Mouse (Mus musculus): Measurements from ENCODE around the gene Majin.

Majin gene

DNA sequence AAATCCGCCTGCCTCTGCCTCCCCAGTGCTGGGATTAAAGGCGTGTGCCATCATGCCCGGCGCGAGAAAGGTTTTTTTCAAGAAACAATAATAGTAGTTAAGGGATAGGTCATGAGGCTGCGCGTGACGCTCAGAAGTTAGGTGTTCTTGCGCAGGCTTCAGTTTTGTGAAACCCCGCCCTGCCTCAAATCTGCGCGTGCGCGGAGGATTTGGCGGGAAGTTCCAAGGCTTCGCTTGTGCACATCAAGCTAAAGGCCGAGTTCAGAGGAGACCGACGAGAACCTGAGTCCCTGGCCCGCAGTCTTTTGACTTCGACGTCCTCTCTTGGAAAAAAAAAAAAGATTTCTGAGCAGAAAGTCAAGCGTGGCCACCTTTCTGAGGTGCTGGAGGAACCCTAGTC, at the start of gene Majin:
TSS of gene Majin (plus strand) at position 258 of the 400 bp plus-strand sequence.
- DNase-seq (ENCODE audit: low spot score): no peak

GRCm38 (mm10) chr19:6136397-6136796, 47.8 kb upstream of the Majin start:
- DNase-seq (ENCODE audit: low spot score): no peak

GRCm38 (mm10) chr19:6139701-6140100, 44.5 kb upstream of the Majin start:
- no peak for DNase-seq (ENCODE audit: low spot score)

GRCm38 (mm10) chr19:6140374-6140677, 43.9 kb upstream of the Majin start:
- no peak for DNase-seq (ENCODE audit: low spot score)

DNA sequence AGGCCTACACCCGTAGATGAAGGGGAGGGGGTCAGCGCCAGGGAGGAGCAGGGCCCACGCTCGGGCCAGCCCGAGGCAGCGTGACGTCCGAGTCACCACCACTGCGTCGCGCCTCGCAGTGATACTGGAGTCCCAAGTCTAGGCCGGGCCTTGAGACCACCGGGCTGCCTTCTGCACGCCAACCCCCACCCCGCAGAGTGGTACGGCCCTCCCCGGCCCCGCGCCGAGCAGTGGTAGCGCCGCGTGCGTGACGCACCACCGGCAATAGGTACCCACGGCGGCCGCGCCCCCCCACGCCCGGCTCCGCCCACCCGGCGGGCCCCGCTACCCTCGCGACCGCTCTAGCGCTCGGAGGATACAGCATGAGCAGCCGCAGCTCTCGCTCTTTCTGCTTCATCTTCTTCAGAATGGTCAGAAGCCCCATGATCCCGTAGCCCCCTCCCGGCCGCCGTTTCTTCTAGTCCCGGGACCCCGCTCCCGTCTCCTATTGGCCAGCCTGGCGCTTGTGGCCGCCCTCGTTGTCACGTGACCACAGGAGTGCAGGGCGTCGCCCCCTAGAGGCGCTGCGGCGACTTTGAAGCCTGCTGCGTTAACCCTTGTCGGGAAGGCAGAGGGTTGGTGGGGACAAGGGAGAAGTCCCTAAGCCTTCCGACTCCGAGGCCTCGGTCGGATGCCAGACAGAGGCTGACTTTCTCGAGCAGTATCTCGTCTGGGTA, 43.4 kb upstream of the Majin start, which contains the start of gene Batf2:
TSS of gene Batf2 (plus strand) at position 306 of the 716 bp plus-strand sequence.
- peak; percentile 89 for DNase-seq (ENCODE audit: low spot score)

DNA sequence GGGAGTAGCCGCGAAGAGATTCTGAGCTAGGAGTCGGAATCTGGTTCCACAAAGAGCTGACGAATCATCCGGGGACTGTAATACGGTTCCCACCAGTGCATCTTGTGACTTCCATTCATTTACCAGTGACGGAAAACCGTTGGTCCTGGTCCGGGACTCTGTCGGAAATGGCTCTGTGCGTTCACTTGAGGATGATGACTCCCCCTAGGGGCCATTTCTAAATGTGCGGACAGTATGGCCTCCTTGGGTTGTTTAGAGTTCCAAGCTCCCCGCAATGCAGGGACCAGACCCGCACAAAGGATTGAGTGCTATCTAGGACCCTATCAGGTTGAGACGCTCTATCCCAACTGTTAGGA, 42.8 kb upstream of the Majin start, which contains the start of gene Arl2:
TSS of gene Arl2 (minus strand) at position 155 of the 356 bp plus-strand sequence.
- peak; percentile 55 for DNase-seq (ENCODE audit: low spot score)

- DNase-seq (ENCODE audit: low spot score): no peak
Observed at GRCm38 (mm10) chr19:6144842-6145241, 39.3 kb upstream of the Majin start.

- no peak for DNase-seq (ENCODE audit: low spot score)
Observed at GRCm38 (mm10) chr19:6155174-6155573, 29.0 kb upstream of the Majin start.

GRCm38 (mm10) chr19:6156372-6156771, 27.8 kb upstream of the Majin start:
- no peak for DNase-seq (ENCODE audit: low spot score)

- DNase-seq (ENCODE audit: low spot score): no peak
Observed at GRCm38 (mm10) chr19:6157220-6157619, 27.0 kb upstream of the Majin start.

GRCm38 (mm10) chr19:6163872-6164547, 20.2 kb upstream of the Majin start:
- DNase-seq (ENCODE audit: low spot score): no peak

- DNase-seq (ENCODE audit: low spot score): no peak
Observed at GRCm38 (mm10) chr19:6166750-6167149, 17.4 kb upstream of the Majin start.

DNA sequence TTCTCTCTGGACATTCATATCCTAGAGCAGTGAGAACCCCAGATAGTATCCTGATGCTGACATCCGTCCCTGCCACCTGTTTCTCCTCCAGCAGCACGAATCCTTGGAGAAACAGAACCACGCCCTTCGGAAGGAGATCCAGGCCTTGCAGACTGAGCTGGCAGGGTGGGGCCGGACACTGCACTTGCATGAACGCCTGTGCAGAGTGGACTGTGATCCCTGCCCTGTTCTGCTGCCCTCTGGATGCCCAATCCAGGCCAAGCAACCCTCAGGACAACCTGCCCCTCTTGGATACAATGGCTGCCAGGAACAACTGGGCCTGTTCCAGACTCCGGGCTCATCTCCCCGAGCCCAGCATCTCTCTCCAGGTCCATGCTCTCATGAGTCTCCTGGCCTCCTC, 13.0 kb upstream of the Majin start:
- DNase-seq (ENCODE audit: low spot score): no peak

GRCm38 (mm10) chr19:6174771-6175170, 9.4 kb upstream of the Majin start:
- peak; percentile 53 for DNase-seq (ENCODE audit: low spot score)

- no peak for DNase-seq (ENCODE audit: low spot score)
Observed at GRCm38 (mm10) chr19:6178775-6179174, 5.4 kb upstream of the Majin start.

GRCm38 (mm10) chr19:6181629-6182028, 2.6 kb upstream of the Majin start:
- DNase-seq (ENCODE audit: low spot score): peak; percentile 34

- DNase-seq (ENCODE audit: low spot score): no peak
Observed at GRCm38 (mm10) chr19:6182534-6182933, 1.7 kb upstream of the Majin start.

GRCm38 (mm10) chr19:6204265-6204664, 20.1 kb downstream of the Majin start:
- no peak for DNase-seq (ENCODE audit: low spot score)

- no peak for DNase-seq (ENCODE audit: low spot score)
Observed at GRCm38 (mm10) chr19:6206716-6207115, 22.5 kb downstream of the Majin start.

DNA sequence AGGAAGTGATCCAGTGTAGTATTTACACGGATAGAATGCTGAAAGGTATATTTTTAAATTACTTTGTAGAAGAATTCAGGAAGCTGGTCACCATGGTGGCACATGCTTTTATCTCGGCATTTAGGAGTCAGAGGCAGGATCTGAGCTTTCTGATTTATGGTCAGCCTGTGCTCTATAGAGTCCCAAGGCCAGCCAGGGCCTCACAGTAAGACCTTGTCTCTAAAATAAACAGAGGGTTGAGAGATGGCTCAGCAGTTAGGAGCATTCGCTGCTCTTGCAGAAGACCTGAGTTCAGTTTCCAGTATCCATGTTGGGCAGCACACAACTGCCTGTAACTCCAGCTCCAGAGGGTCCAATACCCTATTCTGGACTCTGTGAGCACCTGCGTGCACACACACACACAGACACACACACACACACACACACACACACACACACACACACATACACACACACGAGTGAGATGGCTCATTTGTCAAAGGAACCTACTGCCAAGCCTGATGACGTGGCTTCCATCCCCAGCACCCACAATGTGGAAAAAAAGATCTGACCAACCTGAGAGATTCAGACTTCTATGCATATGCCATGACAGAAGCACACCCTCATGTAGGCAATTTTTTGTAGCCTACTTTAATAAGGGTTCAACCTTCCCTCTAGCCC, 32.0 kb downstream of the Majin start:
- no peak for DNase-seq (ENCODE audit: low spot score)

GRCm38 (mm10) chr19:6218606-6219005, 34.4 kb downstream of the Majin start:
- no peak for DNase-seq (ENCODE audit: low spot score)

GRCm38 (mm10) chr19:6226135-6226534, 41.9 kb downstream of the Majin start, which contains the start of gene Gpha2:
Gene Gpha2, plus strand, starts transcription at chr19:6226380.
- DNase-seq (ENCODE audit: low spot score): no peak

DNA sequence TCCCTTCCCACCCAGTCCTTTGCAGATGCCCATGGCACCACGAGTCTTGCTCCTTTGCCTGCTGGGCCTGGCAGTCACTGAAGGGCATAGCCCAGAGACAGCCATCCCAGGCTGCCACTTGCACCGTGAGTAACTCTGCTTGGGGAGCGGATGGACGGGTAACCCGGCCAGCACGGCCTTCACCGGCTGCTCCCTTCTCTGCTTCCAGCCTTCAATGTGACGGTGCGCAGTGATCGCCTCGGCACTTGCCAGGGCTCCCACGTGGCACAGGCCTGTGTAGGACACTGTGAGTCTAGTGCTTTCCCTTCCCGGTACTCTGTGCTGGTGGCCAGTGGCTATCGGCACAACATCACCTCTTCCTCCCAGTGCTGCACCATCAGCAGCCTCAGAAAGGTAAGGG, 42.6 kb downstream of the Majin start:
- no peak for DNase-seq (ENCODE audit: low spot score)

All from ovary, postnatal 36 days (tissue).